Mouse (Mus musculus) lung, adult 18-20 months (tissue): Measurements from ENCODE around the gene Vmn1r215.
"Not testable (repeated sequence)": the region's sequence is repeated elsewhere in the genome, so short reads cannot be mapped to it uniquely, and the experiment has no call there.

Source experiments
- DNase-seq, 2 experiments: peaks; one replicate each; pipeline ENCODE4 v3.0.0; 2022; ENCODE audit warnings: mixed read lengths in 2 of 2

Vmn1r215 gene

GRCm38 (mm10) chr13:23067725-23068124, at the start of gene Vmn1r215:
Gene Vmn1r215, plus strand, starts transcription at chr13:23068025.
- no peak for DNase-seq

GRCm38 (mm10) chr13:23018158-23018557, 49.7 kb upstream of the Vmn1r215 start:
- DNase-seq, result no peak

GRCm38 (mm10) chr13:23024812-23025211, 43.0 kb upstream of the Vmn1r215 start:
- DNase-seq, result no peak

- DNase-seq, result no peak
Observed at GRCm38 (mm10) chr13:23030118-23030517, 37.7 kb upstream of the Vmn1r215 start, which contains the start of gene Vmn1r214. Gene Vmn1r214, plus strand, starts transcription at chr13:23030418.

GRCm38 (mm10) chr13:23057778-23058177, 10.0 kb upstream of the Vmn1r215 start:
- DNase-seq, result no peak

- no peak for DNase-seq
Observed at GRCm38 (mm10) chr13:23069312-23069711, 1.5 kb downstream of the Vmn1r215 start.

GRCm38 (mm10) chr13:23094386-23094785, 26.6 kb downstream of the Vmn1r215 start:
- DNase-seq, result no peak

- not testable (repeated sequence) for DNase-seq
Observed at GRCm38 (mm10) chr13:23118126-23118525, 50.3 kb downstream of the Vmn1r215 start, which contains the start of gene Vmn1r217. Gene Vmn1r217, minus strand, starts transcription at chr13:23118226.

- no peak for DNase-seq
Observed at GRCm38 (mm10) chr13:23120611-23121010, 52.8 kb downstream of the Vmn1r215 start.
